Mouse (Mus musculus): ENCODE measurements at regions not wholly inside any gene's neighbourhood (a gene's known extent, or its start where the extent isn't known, plus 50 kb on each side); places are given as distances from the start of the nearest gene placed in this dataset.

- TF ChIP-seq CTCF (IDR thresholded peaks at IDR 0.05; ENCODE audit: low read depth), result peak; percentile 49
- 60% methylated on average over 2 of the region's 2 CpGs for WGBS
- Histone ChIP-seq H3K27me3 (ENCODE audit: insufficient read depth, low read length) (no peaks in the 10 kb centered on the region), H3K4me3 (ENCODE audit: low read depth, low read length) (no peak overlapping the region), H3K9me3 (ENCODE audit: low read depth, low read length) (no peaks in the 10 kb centered on the region), H3K27ac (ENCODE audit: low read depth) (no peak overlapping the region), H3K4me1 (ENCODE audit: insufficient read depth) (no peaks in the 10 kb centered on the region), H3K36me3 (ENCODE audit: insufficient read depth) (no peaks in the 10 kb centered on the region), H3K9ac (no peak overlapping the region), H3K4me2 (no peak overlapping the region)
- ATAC-seq (ENCODE audit: insufficient read depth) (no peak), DNase-seq (peak; percentile 55)
Observed at GRCm38 (mm10) chr17:88303991-88304390, 136.5 kb upstream of the Foxn2 start.

GRCm38 (mm10) chr17:88305165-88305564, 135.3 kb upstream of the Foxn2 start:
- no peak for ATAC-seq (ENCODE audit: insufficient read depth)
- Histone ChIP-seq H3K9ac (no peak overlapping the region), H3K4me2 (no peak overlapping the region), H3K9me3 (ENCODE audit: low read depth, low read length) (no peaks in the 10 kb centered on the region), H3K4me1 (ENCODE audit: insufficient read depth) (no peaks in the 10 kb centered on the region), H3K27ac (ENCODE audit: low read depth) (no peak overlapping the region), H3K4me3 (ENCODE audit: low read depth, low read length) (no peak overlapping the region), H3K27me3 (ENCODE audit: insufficient read depth, low read length) (no peaks in the 10 kb centered on the region), H3K36me3 (ENCODE audit: insufficient read depth) (no peaks in the 10 kb centered on the region)
- no peak for TF ChIP-seq CTCF (IDR thresholded peaks at IDR 0.05; ENCODE audit: low read depth)
- WGBS, result 79% methylated on average over 9 of the region's 9 CpGs
- DNase-seq, result no peak

GRCm38 (mm10) chr17:88306325-88306724, 134.2 kb upstream of the Foxn2 start:
- no peaks in the 10 kb centered on the region for H3K4me1 ChIP-seq (ENCODE audit: insufficient read depth)
- WGBS, result 65% methylated on average over 9 of the region's 9 CpGs
- DNase-seq (no peak), ATAC-seq (ENCODE audit: insufficient read depth) (no peak)
- H3K9ac ChIP-seq, result no peak overlapping the region
- no peak overlapping the region for H3K27ac ChIP-seq (ENCODE audit: low read depth)
- H3K36me3 ChIP-seq (ENCODE audit: insufficient read depth), result no peaks in the 10 kb centered on the region
- H3K4me2 ChIP-seq, result no peak overlapping the region
- no peak for TF ChIP-seq CTCF (IDR thresholded peaks at IDR 0.05; ENCODE audit: low read depth)
- H3K4me3 ChIP-seq (ENCODE audit: low read depth, low read length), result no peak overlapping the region
- H3K9me3 ChIP-seq (ENCODE audit: low read depth, low read length), result no peaks in the 10 kb centered on the region
- H3K27me3 ChIP-seq (ENCODE audit: insufficient read depth, low read length), result no peaks in the 10 kb centered on the region

- no peaks in the 10 kb centered on the region for H3K4me1 ChIP-seq (ENCODE audit: insufficient read depth)
- H3K4me3 ChIP-seq (ENCODE audit: low read depth, low read length), result no peak overlapping the region
- H3K9ac ChIP-seq, result no peak overlapping the region
- DNase-seq (no peak), ATAC-seq (ENCODE audit: insufficient read depth) (no peak)
- H3K36me3 ChIP-seq (ENCODE audit: insufficient read depth), result no peaks in the 10 kb centered on the region
- no peaks in the 10 kb centered on the region for H3K9me3 ChIP-seq (ENCODE audit: low read depth, low read length)
- no peak overlapping the region for H3K27ac ChIP-seq (ENCODE audit: low read depth)
- no peak for TF ChIP-seq CTCF (IDR thresholded peaks at IDR 0.05; ENCODE audit: low read depth)
- H3K27me3 ChIP-seq (ENCODE audit: insufficient read depth, low read length), result no peaks in the 10 kb centered on the region
- no peak overlapping the region for H3K4me2 ChIP-seq
- 38% methylated on average over 4 of the region's 4 CpGs for WGBS
Observed at GRCm38 (mm10) chr17:88307082-88307481, 133.4 kb upstream of the Foxn2 start.

GRCm38 (mm10) chr17:88307826-88308225, 132.7 kb upstream of the Foxn2 start:
- no peak for DNase-seq
- no peaks in the 10 kb centered on the region for H3K36me3 ChIP-seq (ENCODE audit: insufficient read depth)
- no peak for TF ChIP-seq CTCF (IDR thresholded peaks at IDR 0.05; ENCODE audit: low read depth)
- no peaks in the 10 kb centered on the region for H3K4me1 ChIP-seq (ENCODE audit: insufficient read depth)
- H3K9me3 ChIP-seq (ENCODE audit: low read depth, low read length), result no peaks in the 10 kb centered on the region
- H3K27ac ChIP-seq (ENCODE audit: low read depth), result no peak overlapping the region
- no peak overlapping the region for H3K4me2 ChIP-seq
- ATAC-seq (ENCODE audit: insufficient read depth), result no peak
- WGBS, result 81% methylated on average over 9 of the region's 9 CpGs
- H3K27me3 ChIP-seq (ENCODE audit: insufficient read depth, low read length), result no peaks in the 10 kb centered on the region
- H3K9ac ChIP-seq, result no peak overlapping the region
- H3K4me3 ChIP-seq (ENCODE audit: low read depth, low read length), result no peak overlapping the region

GRCm38 (mm10) chr17:88312876-88313275, 127.6 kb upstream of the Foxn2 start:
- Histone ChIP-seq H3K9me3 (ENCODE audit: low read depth, low read length) (no peaks in the 10 kb centered on the region), H3K4me3 (ENCODE audit: low read depth, low read length) (no peak overlapping the region), H3K4me2 (no peak overlapping the region), H3K27ac (ENCODE audit: low read depth) (no peak overlapping the region), H3K27me3 (ENCODE audit: insufficient read depth, low read length) (no peaks in the 10 kb centered on the region), H3K9ac (no peak overlapping the region), H3K4me1 (ENCODE audit: insufficient read depth) (no peaks in the 10 kb centered on the region), H3K36me3 (ENCODE audit: insufficient read depth) (no peaks in the 10 kb centered on the region)
- WGBS, result 84% methylated on average over 2 of the region's 2 CpGs
- ATAC-seq (ENCODE audit: insufficient read depth) (no peak), DNase-seq (peak; percentile 47)
- peak; percentile 50 for TF ChIP-seq CTCF (IDR thresholded peaks at IDR 0.05; ENCODE audit: low read depth)

GRCm38 (mm10) chr17:88316213-88316967, 124.1 kb upstream of the Foxn2 start:
- H3K4me1 ChIP-seq (ENCODE audit: insufficient read depth), result no peaks in the 10 kb centered on the region
- WGBS, result 65% methylated on average over 15 of the region's 15 CpGs
- no peaks in the 10 kb centered on the region for H3K27me3 ChIP-seq (ENCODE audit: insufficient read depth, low read length)
- TF ChIP-seq CTCF (IDR thresholded peaks at IDR 0.05; ENCODE audit: low read depth), result no peak
- H3K9ac ChIP-seq, result no peak overlapping the region
- H3K9me3 ChIP-seq (ENCODE audit: low read depth, low read length), result no peaks in the 10 kb centered on the region
- no peak overlapping the region for H3K4me2 ChIP-seq
- H3K36me3 ChIP-seq (ENCODE audit: insufficient read depth), result no peaks in the 10 kb centered on the region
- no peak overlapping the region for H3K4me3 ChIP-seq (ENCODE audit: low read depth, low read length)
- ATAC-seq (ENCODE audit: insufficient read depth) (no peak), DNase-seq (no peak)
- no peak overlapping the region for H3K27ac ChIP-seq (ENCODE audit: low read depth)

All from lung, embryonic 14.5 days (tissue).